Mouse (Mus musculus): ENCODE data around the gene Ntm.

DNA sequence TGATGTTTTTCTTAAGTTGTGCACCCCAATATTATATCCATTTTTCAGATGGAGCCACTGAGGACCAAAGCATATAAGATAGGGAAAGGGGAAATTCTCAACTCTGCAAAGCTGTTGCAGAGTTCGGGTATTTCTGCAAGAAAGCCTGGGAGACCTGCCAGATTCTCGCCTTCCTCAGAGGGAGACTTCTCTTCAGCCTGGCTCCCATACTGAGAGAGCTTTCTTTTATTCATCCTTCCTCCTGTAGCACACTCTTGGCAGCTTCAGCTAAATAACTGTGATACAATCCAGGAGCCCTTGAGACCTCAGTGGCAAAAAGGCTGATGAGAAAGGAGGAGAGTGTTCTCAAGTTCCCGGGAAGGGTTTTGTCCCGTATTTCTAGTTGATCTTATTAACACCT lies 365.3 kb downstream of the Ntm start:
- no peak for TF ChIP-seq CTCF (IDR thresholded peaks at IDR 0.05; ENCODE audit: control insufficient read depth, insufficient read depth, insufficient replicate concordance, low read depth, low read length)
- no peak for TF ChIP-seq POLR2A (IDR thresholded peaks at IDR 0.05; ENCODE audit: control insufficient read depth, low read depth, low read length)
